Mouse (Mus musculus) liver, postnatal 0 days (tissue): ENCODE data around the gene Pappa.

Source experiments
- CTCF ChIP-seq: sonication (generic); IDR thresholded peaks from 2 replicates; pipeline ENCODE4 v1.5.1; 2016; ENCODE audit warnings: antibody characterized with exemption, low read depth
- EP300 ChIP-seq: IDR thresholded peaks from 2 replicates; pipeline ENCODE4 v1.6.1; 2016; ENCODE audit warnings: antibody characterized with exemption, low read depth, mild to moderate bottlenecking

- TF ChIP-seq CTCF (no peak), EP300 (peak; percentile 49; the same call in 1 of the 2 replicates)
Observed at GRCm38 (mm10) chr4:65279979-65280677, 156.2 kb downstream of the Pappa start.
